In the genomic region with DNA sequence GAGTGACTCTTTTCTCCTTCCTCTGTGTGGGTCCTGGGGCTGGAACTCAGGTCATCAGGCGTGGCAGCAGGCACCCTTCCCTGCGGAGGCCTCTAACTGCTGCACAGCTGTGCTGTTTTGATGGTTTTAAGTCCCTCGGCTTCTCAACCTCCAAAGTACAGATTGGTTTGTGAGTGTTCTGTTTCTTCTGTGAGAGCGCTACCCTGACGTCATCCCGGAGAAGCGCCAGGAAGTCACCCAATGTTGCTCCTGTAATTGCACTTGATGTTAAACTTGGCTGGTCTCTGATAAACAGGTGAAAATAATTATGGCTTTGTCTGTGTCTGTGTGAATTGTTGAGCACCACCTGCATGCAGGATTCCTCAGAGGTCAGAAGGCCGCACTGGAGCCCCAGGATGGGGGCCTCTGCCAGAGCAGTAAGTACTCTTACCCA, we compare ENCODE assay signal across 9 mouse cellular contexts. TPM values are rescaled to one million over a fixed set of nuclear protein-coding genes. Genes with fewer than 3 reads are reported as not detected.
DNase-seq lines count a peak whose midpoint lies in the region; ATAC-seq and TF ChIP-seq lines count a peak whose summit lies in the region.
"Had no signal": no experiment of that assay in that cellular context is flagged by ENCODE, and none has a peak within 500 bp of the region (broad histone marks: within the 10 kb centered on the region; RNA-seq: fewer than 3 reads in every experiment).

No protein-coding gene starts in this region.

- no peaks in the 10 kb centered on the region for H3K36me3 ChIP-seq in heart, postnatal 0 days (replicated peaks; ENCODE audit: control insufficient read depth, insufficient read depth, low read length)
- no peaks in the 10 kb centered on the region for H3K36me3 ChIP-seq in limb, embryonic 14.5 days (ENCODE audit: control insufficient read depth, insufficient read depth, low read length)
- H3K36me3 ChIP-seq: neural tube, embryonic 12.5 days had no signal

- no peak overlapping the region for H3K4me3 ChIP-seq in heart, postnatal 0 days (ENCODE audit: low read depth, low read length)
- no peak overlapping the region for H3K4me3 ChIP-seq in limb, embryonic 14.5 days (replicated peaks; ENCODE audit: low read length)
- H3K4me3 ChIP-seq: neural tube, embryonic 12.5 days had no signal

- 54% methylated on average over 8 of the region's 8 CpGs for WGBS in heart, postnatal 0 days
- 38% methylated on average over 8 of the region's 8 CpGs for WGBS in limb, embryonic 14.5 days

- no peak overlapping the region for H3K9ac ChIP-seq in heart, postnatal 0 days (replicated peaks; ENCODE audit: low read depth, low read length)
- H3K9ac ChIP-seq in limb, embryonic 14.5 days (ENCODE audit: low read depth, low read length, severe bottlenecking), result no peak overlapping the region
- H3K9ac ChIP-seq: neural tube, embryonic 12.5 days had no signal

- H3K27ac ChIP-seq in heart, postnatal 0 days (ENCODE audit: low read depth), result peak overlapping the region; percentile 59; the same call in 1 of the 2 replicates
- H3K27ac ChIP-seq in limb, embryonic 14.5 days (replicated peaks; ENCODE audit: low read depth, low read length), result no peak overlapping the region
- H3K27ac ChIP-seq: neural tube, embryonic 12.5 days had no signal

- TF ChIP-seq POLR2A in limb, embryonic 14.5 days (IDR thresholded peaks at IDR 0.05; ENCODE audit: borderline replicate concordance, extremely low read depth, insufficient read depth, insufficient read length), result no peak

- H3K4me2 ChIP-seq in heart, postnatal 0 days (ENCODE audit: low read depth, low read length), result no peak overlapping the region; the same call in 1 of the 2 replicates
- H3K4me2 ChIP-seq in limb, embryonic 14.5 days (replicated peaks; ENCODE audit: low read depth, low read length, severe bottlenecking), result no peak overlapping the region
- H3K4me2 ChIP-seq: neural tube, embryonic 12.5 days had no signal

- ATAC-seq in CD4-positive, CD25-positive, alpha-beta regulatory T cell, adult 4 months, result peak; percentile 96
- ATAC-seq in heart, postnatal 0 days (ENCODE audit: insufficient read depth, low read depth), result 0 out of 2 replicates have a peak, but pooled peaks have one; percentile 17
- peak; percentile 53; the same call in 1 of the 2 replicates for ATAC-seq in limb, embryonic 14.5 days (ENCODE audit: low FRiP score, low read depth)

- TF ChIP-seq EP300 in heart, postnatal 0 days (IDR thresholded peaks at IDR 0.05; ENCODE audit: low read depth), result no peak

- TF ChIP-seq CTCF in heart, postnatal 0 days (IDR thresholded peaks at IDR 0.05; ENCODE audit: low read depth), result no peak

- DNase-seq in embryo, embryonic 11 days, result peak; percentile 25
- no peak for DNase-seq in heart, postnatal 0 days (ENCODE audit: low spot score)
- DNase-seq in limb, embryonic 14.5 days (ENCODE audit: low spot score), result no peak
- DNase-seq in right cerebral cortex, postnatal 36 days (ENCODE audit: low spot score in 2 of 2), result no peak
- no peak for DNase-seq in left cerebral cortex, adult 9 months (ENCODE audit: low spot score in 2 of 2)
- no peak for DNase-seq in adipocyte (ENCODE audit: low spot score)
- DNase-seq in cerebellum, postnatal 25 days, result no peak

- H3K27me3 ChIP-seq in heart, postnatal 0 days (ENCODE audit: control insufficient read depth, insufficient read depth, low read length), result no peaks in the 10 kb centered on the region
- H3K27me3 ChIP-seq in limb, embryonic 14.5 days (ENCODE audit: control insufficient read depth, insufficient read depth, low read length), result no peaks in the 10 kb centered on the region
- H3K27me3 ChIP-seq: neural tube, embryonic 12.5 days had no signal

- H3K9me3 ChIP-seq in heart, postnatal 0 days (replicated peaks; ENCODE audit: control insufficient read depth, low read length), result no peaks in the 10 kb centered on the region
- H3K9me3 ChIP-seq in limb, embryonic 14.5 days (ENCODE audit: control insufficient read depth, low read length), result no peaks in the 10 kb centered on the region
- H3K9me3 ChIP-seq: neural tube, embryonic 12.5 days had no signal

- H3K4me1 ChIP-seq in heart, postnatal 0 days (ENCODE audit: control insufficient read depth, insufficient read depth), result peaks cover 15% of the 10 kb centered on the region
- no peaks in the 10 kb centered on the region for H3K4me1 ChIP-seq in limb, embryonic 14.5 days (ENCODE audit: control insufficient read depth, insufficient read depth, low read length)
- H3K4me1 ChIP-seq: neural tube, embryonic 12.5 days had no signal

RNA-seq across cellular contexts. Expression of gene Sgpp1, which starts 31.4 kb away (rescaled TPM):
- polyA plus RNA-seq in CD4-positive, CD25-positive, alpha-beta regulatory T cell, adult 4 months (2017; shearing (Covaris generic)), result 10 to 100 TPM in 1 of 2 experiments, 1 to 10 TPM in 1; 9.7 to 18.9 TPM
- 28.4 and 38.1 TPM in 2 replicates for total RNA-seq in heart, postnatal 0 days (2014; rRNA removed; ENCODE audit: low replicate concordance)
- polyA plus RNA-seq in heart, postnatal 0 days (2015; fragmentation: Nextera tagmentation; extraction: Ambion mirVana), result 10.2 and 10.4 TPM in 2 replicates
- polyA plus RNA-seq in limb, embryonic 14.5 days (2012; rRNA removed), result 18.4 and 22.4 TPM in 2 replicates
- polyA plus RNA-seq in limb, embryonic 14.5 days (2014; fragmentation: Nextera tagmentation; extraction: Ambion mirVana), result 29.4 and 36.8 TPM in 2 replicates

RNA-seq across cellular contexts. Expression of gene Syne2, which starts 51.0 kb away (rescaled TPM):
- 10 to 100 TPM; 10.9 to 19.2 TPM for polyA plus RNA-seq in CD4-positive, CD25-positive, alpha-beta regulatory T cell, adult 4 months (2017; shearing (Covaris generic))
- total RNA-seq in heart, postnatal 0 days (2014; rRNA removed; ENCODE audit: low replicate concordance), result 34.7 and 58.7 TPM in 2 replicates
- polyA plus RNA-seq in heart, postnatal 0 days (2015; fragmentation: Nextera tagmentation; extraction: Ambion mirVana), result 22.7 and 22.9 TPM in 2 replicates
- 46.4 and 48.0 TPM in 2 replicates for polyA plus RNA-seq in limb, embryonic 14.5 days (2012; rRNA removed)
- 41.5 and 51.1 TPM in 2 replicates for polyA plus RNA-seq in limb, embryonic 14.5 days (2014; fragmentation: Nextera tagmentation; extraction: Ambion mirVana)

Comparison
In these comparisons a context has a peak if more than half of its experiments do, and no peak if none do; other contexts are left out.
1. ATAC-seq: peak in every context shown above with its lines; median percentile 96 in CD4-positive, CD25-positive, alpha-beta regulatory T cell, adult 4 months; 53 in limb, embryonic 14.5 days; 17 in heart, postnatal 0 days.